Mouse (Mus musculus) midbrain, embryonic 11.5 days (tissue): ENCODE data around the gene Mmp21. TPM values are rescaled to one million over a fixed set of nuclear protein-coding genes. Genes with fewer than 3 reads are reported as not detected.

ENCODE experiments used
- ATAC-seq: fragments of 200-750 bp; cut with Nextera tagmentation; 2 replicates; pipeline ENCODE4 v1.8.0; 2017; ENCODE audit warnings: moderate TSS enrichment, moderate library complexity; ENCODE audit not compliant: low FRiP score
- DNase-seq: peaks from one replicate; pipeline ENCODE4 v3.0.0; 2015; ENCODE audit warnings: low spot score; ENCODE audit errors: missing footprints
- H3K27ac ChIP-seq: fragments of 300-500 bp; sonication (generic); 2 replicates; pipeline ENCODE4 v1.5.1; 2014; ENCODE audit warnings: low read depth, low read length
- H3K27me3 ChIP-seq: fragments of 300-500 bp; sonication (generic); 2 replicates; pipeline ENCODE4 v1.6.1; 2014; ENCODE audit warnings: mild to moderate bottlenecking, low read length, moderate library complexity, mixed read lengths; ENCODE audit not compliant: control insufficient read depth, insufficient read depth
- H3K36me3 ChIP-seq: fragments of 300-500 bp; sonication (generic); 2 replicates; pipeline ENCODE4 v1.6.1; 2014; ENCODE audit warnings: mild to moderate bottlenecking, low read length, moderate library complexity, mixed read lengths; ENCODE audit not compliant: control insufficient read depth, insufficient read depth
- H3K4me1 ChIP-seq: fragments of 300-500 bp; sonication (generic); 2 replicates; pipeline ENCODE4 v1.6.1; 2014; ENCODE audit warnings: low read length; ENCODE audit not compliant: control insufficient read depth, insufficient read depth
- H3K4me2 ChIP-seq: fragments of 300-500 bp; sonication (generic); 2 replicates; pipeline ENCODE4 v1.6.1; 2014; ENCODE audit warnings: mild to moderate bottlenecking, moderate library complexity
- H3K4me3 ChIP-seq: fragments of 300-500 bp; sonication (generic); 2 replicates; pipeline ENCODE4 v1.5.1; 2014; ENCODE audit warnings: low read depth, low read length
- H3K9ac ChIP-seq: fragments of 300-500 bp; sonication (generic); 2 replicates; pipeline ENCODE4 v1.6.1; 2014; ENCODE audit warnings: low read length
- H3K9me3 ChIP-seq: fragments of 300-500 bp; sonication (generic); 2 replicates; pipeline ENCODE4 v1.6.1; 2016; ENCODE audit warnings: low read length; ENCODE audit not compliant: control insufficient read depth
- WGBS: fragments of 180-500 bp; shearing (Covaris S2); extraction: QIAGEN DNeasy Blood & Tissue Kit; methylation state at CpG from one replicate; pipeline ENCODE4 v1.1.7; 2014; 5-methylcytosine and 5-hydroxymethylcytosine counted together
- polyA plus RNA-seq: library from polyadenylated mRNA; unstranded; fragments of >200 nt; fragmentation: Nextera tagmentation; extraction: Ambion mirVana; gene quantifications from 2 replicates; pipeline ENCODE4 v1.2.1, GENCODE M21; 2014

Mmp21 gene
- polyA plus RNA-seq, 1 experiment from 2014 or later, result not detected

DNA sequence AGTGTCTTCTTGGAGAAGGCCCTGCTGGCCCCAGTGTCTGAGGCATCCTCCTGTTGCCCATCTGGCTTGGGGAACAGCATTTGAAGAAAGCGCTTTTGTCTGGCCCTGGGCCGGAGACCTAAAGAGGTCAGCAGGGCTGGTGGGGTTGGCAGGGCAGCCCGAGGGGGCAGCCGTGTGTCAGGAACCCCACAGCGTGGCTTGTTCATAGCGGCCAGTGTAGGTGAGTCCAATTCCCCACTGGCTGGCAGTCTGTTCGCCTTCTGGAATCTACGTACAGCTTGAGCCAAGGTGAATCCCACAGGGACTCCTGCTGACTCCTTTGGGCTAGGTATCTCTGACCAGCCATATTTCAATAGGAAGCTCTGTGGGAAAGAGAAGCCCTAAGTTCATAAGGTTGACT lies 1.1 kb downstream of the Mmp21 start:
- Histone ChIP-seq H3K36me3 (no peaks in the 10 kb centered on the region), H3K4me2 (no peak overlapping the region), H3K9ac (no peak overlapping the region), H3K4me1 (no peaks in the 10 kb centered on the region), H3K4me3 (no peak overlapping the region), H3K27ac (no peak overlapping the region), H3K9me3 (no peaks in the 10 kb centered on the region), H3K27me3 (no peaks in the 10 kb centered on the region)
- no peak for DNase-seq
- 86% methylated on average over 8 of the region's 8 CpGs for WGBS
- ATAC-seq, result no peak

DNA sequence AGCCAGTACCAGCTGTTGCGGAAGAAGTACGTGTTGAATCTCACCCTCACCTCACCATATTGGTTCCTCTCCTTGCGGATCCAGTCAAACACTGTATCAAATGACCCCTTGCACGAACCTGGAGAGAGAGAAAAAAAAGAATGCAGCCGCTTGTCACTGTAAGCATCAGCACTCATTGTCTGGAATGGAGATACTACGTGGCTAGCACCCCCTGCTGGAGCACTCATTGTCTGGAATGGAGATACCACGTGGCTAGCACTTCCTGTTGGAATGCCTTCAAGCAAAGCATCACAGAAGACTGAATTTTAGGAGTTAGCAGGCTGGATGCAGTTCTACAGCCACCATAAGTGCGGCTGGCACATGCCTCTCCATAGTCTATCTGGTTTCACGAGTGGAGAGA lies 3.9 kb downstream of the Mmp21 start:
- H3K4me3 ChIP-seq, result no peak overlapping the region
- 73% methylated on average over 9 of the region's 9 CpGs for WGBS
- no peaks in the 10 kb centered on the region for H3K27me3 ChIP-seq
- H3K4me2 ChIP-seq, result no peak overlapping the region
- no peak for DNase-seq
- no peaks in the 10 kb centered on the region for H3K4me1 ChIP-seq
- H3K9ac ChIP-seq, result no peak overlapping the region
- no peak for ATAC-seq
- H3K36me3 ChIP-seq, result peaks cover 11% of the 10 kb centered on the region
- no peaks in the 10 kb centered on the region for H3K9me3 ChIP-seq
- H3K27ac ChIP-seq, result no peak overlapping the region

DNA sequence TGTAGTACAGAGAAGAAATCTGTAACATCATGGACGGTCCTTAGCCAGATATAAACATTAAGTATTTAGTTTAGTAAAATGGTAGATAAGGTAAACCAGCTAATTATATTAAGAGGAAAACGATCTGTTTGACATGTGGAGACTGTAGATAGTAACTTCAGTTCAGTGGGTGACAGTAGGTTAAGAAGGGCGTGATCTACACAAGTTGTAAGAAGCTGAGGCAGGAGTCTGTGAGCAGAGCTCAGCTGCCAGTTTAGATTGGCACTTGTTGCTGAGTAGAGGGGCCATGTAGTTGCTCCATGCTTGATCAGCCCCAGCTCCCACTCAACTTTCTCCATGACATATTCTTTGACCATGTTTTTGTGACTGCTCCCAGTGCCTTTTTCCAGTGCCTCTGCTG lies 9.0 kb downstream of the Mmp21 start:
- H3K36me3 ChIP-seq, result peaks cover 26% of the 10 kb centered on the region
- no peak for ATAC-seq
- 94% methylated on average over 3 of the region's 3 CpGs for WGBS
- no peak overlapping the region for H3K27ac ChIP-seq
- DNase-seq, result no peak
- no peak overlapping the region for H3K4me3 ChIP-seq
- H3K4me1 ChIP-seq, result no peaks in the 10 kb centered on the region
- no peak overlapping the region for H3K9ac ChIP-seq
- H3K27me3 ChIP-seq, result no peaks in the 10 kb centered on the region
- H3K4me2 ChIP-seq, result no peak overlapping the region
- no peaks in the 10 kb centered on the region for H3K9me3 ChIP-seq

DNA sequence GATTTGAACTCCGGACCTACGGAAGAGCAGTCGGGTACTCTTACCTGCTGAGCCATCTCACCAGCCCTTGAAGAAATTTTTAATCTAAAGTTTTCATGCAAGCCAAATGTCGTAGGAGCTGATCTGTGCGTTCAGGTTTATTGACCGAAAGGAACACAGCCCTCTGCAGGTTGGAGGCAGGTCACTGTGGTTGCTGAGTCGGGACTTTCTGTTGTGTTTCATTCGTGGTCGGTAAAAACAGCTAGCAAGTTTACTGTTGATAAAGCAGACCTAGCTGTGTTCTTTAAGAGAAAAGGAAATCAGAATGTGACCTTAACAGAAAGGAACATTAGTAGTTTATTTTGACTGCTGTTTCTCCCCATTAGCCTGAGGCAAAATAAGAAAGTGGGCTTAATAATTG lies 9.9 kb downstream of the Mmp21 start:
- Histone ChIP-seq H3K27ac (no peak overlapping the region), H3K9ac (no peak overlapping the region), H3K4me1 (no peaks in the 10 kb centered on the region), H3K4me3 (no peak overlapping the region), H3K4me2 (no peak overlapping the region), H3K9me3 (no peaks in the 10 kb centered on the region), H3K27me3 (no peaks in the 10 kb centered on the region), H3K36me3 (peaks cover 31% of the 10 kb centered on the region)
- WGBS, result 96% methylated on average over 9 of the region's 9 CpGs
- DNase-seq, result no peak
- ATAC-seq, result no peak

DNA sequence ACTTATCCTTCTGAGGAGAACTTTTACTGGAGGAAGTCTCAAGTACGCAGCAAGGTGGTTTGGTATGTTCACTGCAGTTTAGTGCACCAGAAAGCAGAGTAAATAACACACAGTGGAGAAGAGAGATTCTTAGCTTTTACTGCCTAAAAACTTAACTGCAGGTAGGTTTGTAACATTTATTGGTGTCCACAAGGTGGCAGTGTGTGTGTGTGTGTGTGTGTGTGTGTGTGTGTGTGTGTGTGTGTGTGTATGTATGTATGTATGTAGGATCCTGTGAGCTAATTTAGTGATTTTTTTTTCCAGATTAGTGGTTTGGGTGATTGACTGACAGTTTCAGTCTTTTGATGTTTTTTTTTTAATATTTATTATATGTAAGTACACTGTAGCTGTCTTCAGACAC lies 10.8 kb downstream of the Mmp21 start:
- Histone ChIP-seq H3K4me1 (no peaks in the 10 kb centered on the region), H3K4me3 (no peak overlapping the region), H3K27ac (no peak overlapping the region), H3K4me2 (no peak overlapping the region), H3K9me3 (no peaks in the 10 kb centered on the region), H3K36me3 (peaks cover 31% of the 10 kb centered on the region), H3K9ac (no peak overlapping the region), H3K27me3 (no peaks in the 10 kb centered on the region)
- WGBS, result 93% methylated on average over 1 of the region's 1 CpGs
- DNase-seq, result no peak
- ATAC-seq, result no peak

DNA sequence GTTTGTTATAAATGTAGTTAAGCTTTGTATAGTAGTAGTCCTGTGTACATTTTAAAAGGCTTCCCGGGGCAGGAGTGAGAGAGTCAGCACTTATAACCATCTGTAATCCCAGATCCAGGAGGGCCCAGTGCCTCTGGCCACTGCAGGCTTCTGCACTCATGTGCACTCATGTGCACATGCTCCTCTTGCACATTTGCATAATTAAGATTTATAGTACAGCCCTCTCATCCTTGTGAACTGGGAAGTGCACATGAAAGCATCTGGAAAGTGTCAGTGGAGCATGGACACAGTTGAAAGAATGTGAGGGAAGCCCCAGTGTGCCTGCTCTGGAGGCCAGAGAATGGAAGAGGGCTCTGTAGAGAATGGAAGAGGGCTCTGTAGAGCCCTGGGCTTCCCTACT lies 17.4 kb downstream of the Mmp21 start:
- Histone ChIP-seq H3K36me3 (peaks cover 41% of the 10 kb centered on the region), H3K4me2 (no peak overlapping the region), H3K27me3 (no peaks in the 10 kb centered on the region), H3K4me3 (no peak overlapping the region), H3K9ac (no peak overlapping the region), H3K27ac (no peak overlapping the region), H3K9me3 (no peaks in the 10 kb centered on the region), H3K4me1 (no peaks in the 10 kb centered on the region)
- ATAC-seq, result no peak
- WGBS, result 97% methylated on average over 1 of the region's 1 CpGs
- DNase-seq, result no peak

DNA sequence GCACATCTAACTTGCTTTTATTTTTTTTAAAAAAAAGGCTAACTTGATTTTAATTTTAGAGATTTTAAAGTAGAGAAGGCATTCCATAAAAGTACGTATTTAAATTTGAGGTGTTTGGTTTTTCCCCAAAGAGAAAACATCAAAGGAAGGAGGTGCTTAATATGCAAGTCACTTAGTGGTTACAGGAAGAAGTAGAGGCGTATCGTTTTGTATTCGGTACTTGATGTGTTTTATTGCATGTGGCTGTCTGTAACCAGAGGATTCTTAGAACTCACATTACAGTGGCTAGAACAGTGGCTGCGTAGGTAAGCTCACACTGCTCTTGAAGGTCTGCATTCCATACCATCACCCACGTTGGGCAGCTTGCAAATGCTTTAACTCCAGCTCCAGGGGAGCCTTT lies 34.1 kb downstream of the Mmp21 start:
- Histone ChIP-seq H3K9ac (no peak overlapping the region), H3K4me2 (no peak overlapping the region), H3K27me3 (no peaks in the 10 kb centered on the region), H3K4me1 (no peaks in the 10 kb centered on the region), H3K4me3 (no peak overlapping the region), H3K36me3 (peaks cover 31% of the 10 kb centered on the region), H3K27ac (no peak overlapping the region), H3K9me3 (no peaks in the 10 kb centered on the region)
- DNase-seq (no peak), ATAC-seq (no peak)
- WGBS, result 91% methylated on average over 6 of the region's 6 CpGs

DNA sequence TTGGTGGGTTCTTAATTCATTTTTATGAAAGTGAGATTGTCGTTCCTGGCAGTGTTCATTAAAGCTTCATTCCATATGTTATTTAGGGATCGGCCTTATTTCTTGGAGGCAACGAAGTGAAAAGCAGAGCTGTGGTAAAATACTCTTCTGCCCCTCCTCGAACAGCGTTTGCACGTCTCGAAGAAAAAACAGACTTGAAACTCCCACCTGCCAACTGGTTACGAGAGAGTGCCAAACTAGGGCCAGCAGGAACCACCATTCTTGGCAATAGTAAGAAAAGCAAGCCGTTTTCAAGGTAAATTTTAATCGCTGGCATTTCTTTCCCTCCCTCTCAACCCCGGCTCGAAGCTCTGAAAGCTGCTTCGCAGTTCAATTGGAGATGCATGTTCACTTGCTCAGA lies 41.0 kb downstream of the Mmp21 start:
- H3K4me1 ChIP-seq, result peaks cover 7% of the 10 kb centered on the region
- WGBS, result 93% methylated on average over 13 of the region's 13 CpGs
- no peak overlapping the region for H3K27ac ChIP-seq
- H3K4me2 ChIP-seq, result peak overlapping the region; percentile 93; the same call in 1 of the 2 replicates
- ATAC-seq, result no peak
- DNase-seq, result no peak
- H3K4me3 ChIP-seq, result no peak overlapping the region
- H3K36me3 ChIP-seq, result peaks cover 9% of the 10 kb centered on the region; the same call in 1 of the 2 replicates
- H3K9ac ChIP-seq, result no peak overlapping the region; the same call in 1 of the 2 replicates
- no peaks in the 10 kb centered on the region for H3K9me3 ChIP-seq
- no peaks in the 10 kb centered on the region for H3K27me3 ChIP-seq

DNA sequence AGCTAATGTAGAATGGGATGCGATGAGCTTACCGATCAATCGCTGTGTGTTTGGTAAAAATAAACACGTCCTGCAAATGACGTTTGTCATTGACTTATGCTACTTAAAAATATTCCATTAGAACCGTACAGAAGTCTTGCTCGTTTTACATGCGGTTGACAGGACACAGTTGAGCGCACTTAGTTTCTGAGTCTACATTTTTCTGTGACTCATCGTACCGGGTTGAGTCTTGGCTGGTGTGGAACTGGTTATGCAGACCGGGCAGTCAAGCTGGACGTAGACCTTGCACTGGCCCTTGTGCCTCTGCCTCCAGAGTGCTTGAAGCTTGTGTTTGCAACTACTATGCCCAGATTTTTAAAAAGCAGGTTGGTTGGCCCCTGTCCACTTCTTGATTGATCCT lies 41.6 kb downstream of the Mmp21 start:
- Histone ChIP-seq H3K4me1 (peaks cover 7% of the 10 kb centered on the region), H3K27me3 (no peaks in the 10 kb centered on the region), H3K27ac (no peak overlapping the region), H3K4me2 (peak overlapping the region; percentile 93), H3K4me3 (peak overlapping the region; percentile 93), H3K36me3 (peaks cover 9% of the 10 kb centered on the region; the same call in 1 of the 2 replicates), H3K9me3 (no peaks in the 10 kb centered on the region), H3K9ac (peak overlapping the region; percentile 89)
- DNase-seq (no peak), ATAC-seq (no peak)
- WGBS, result 14% methylated on average over 13 of the region's 13 CpGs
